Mouse (Mus musculus) olfactory bulb, adult 2 months (tissue): Measurements from ENCODE around the gene Iah1.

Source experiments
- CTCF ChIP-seq: fragments of 200-500 bp; IDR thresholded peaks from 2 replicates; pipeline ENCODE4 v1.5.1; 2012; ENCODE audit warnings: low read depth, mild to moderate bottlenecking, low read length, moderate library complexity; ENCODE audit not compliant: insufficient read depth
- POLR2A ChIP-seq: fragments of 200-500 bp; IDR thresholded peaks from 2 replicates; pipeline ENCODE4 v1.6.1; 2012; ENCODE audit warnings: mild to moderate bottlenecking, low read depth, low read length, moderate library complexity; ENCODE audit not compliant: insufficient read depth

GRCm38 (mm10) chr12:21322856-21323255 is 6.7 kb downstream of the Iah1 start:
- TF ChIP-seq CTCF (no peak), POLR2A (no peak)
